Mouse (Mus musculus): ENCODE measurements around the gene Nsun2.

Gene Nsun2

GRCm38 (mm10) chr13:69533405-69534333, at the start of gene Nsun2:
TSS of gene Nsun2 (plus strand) at chr13:69533746.
- no peak for DNase-seq (ENCODE audit: low read depth, low spot score)

GRCm38 (mm10) chr13:69485326-69485725, 48.2 kb upstream of the Nsun2 start:
- no peak for DNase-seq (ENCODE audit: low read depth, low spot score)

- no peak for DNase-seq (ENCODE audit: low read depth, low spot score)
Measured at GRCm38 (mm10) chr13:69485833-69486232, 47.7 kb upstream of the Nsun2 start.

- DNase-seq (ENCODE audit: low read depth, low spot score) = no peak
Measured at GRCm38 (mm10) chr13:69487108-69487507, 46.4 kb upstream of the Nsun2 start.

GRCm38 (mm10) chr13:69487611-69488275, 45.8 kb upstream of the Nsun2 start:
- DNase-seq (ENCODE audit: low read depth, low spot score) = no peak

- DNase-seq (ENCODE audit: low read depth, low spot score) = no peak
Measured at GRCm38 (mm10) chr13:69488565-69489255, 44.8 kb upstream of the Nsun2 start.

- DNase-seq (ENCODE audit: low read depth, low spot score) = no peak
Measured at GRCm38 (mm10) chr13:69489777-69490176, 43.8 kb upstream of the Nsun2 start.

GRCm38 (mm10) chr13:69492876-69493463, 40.6 kb upstream of the Nsun2 start:
- no peak for DNase-seq (ENCODE audit: low read depth, low spot score)

- DNase-seq (ENCODE audit: low read depth, low spot score) = no peak
Measured at GRCm38 (mm10) chr13:69498276-69498675, 35.3 kb upstream of the Nsun2 start.

GRCm38 (mm10) chr13:69502157-69502750, 31.3 kb upstream of the Nsun2 start:
- DNase-seq (ENCODE audit: low read depth, low spot score) = no peak

GRCm38 (mm10) chr13:69502863-69503262, 30.7 kb upstream of the Nsun2 start:
- DNase-seq (ENCODE audit: low read depth, low spot score) = no peak

- DNase-seq (ENCODE audit: low read depth, low spot score) = no peak
Measured at GRCm38 (mm10) chr13:69506341-69507086, 27.0 kb upstream of the Nsun2 start.

GRCm38 (mm10) chr13:69507666-69508065, 25.9 kb upstream of the Nsun2 start:
- no peak for DNase-seq (ENCODE audit: low read depth, low spot score)

GRCm38 (mm10) chr13:69509391-69510244, 23.9 kb upstream of the Nsun2 start:
- DNase-seq (ENCODE audit: low read depth, low spot score) = no peak

GRCm38 (mm10) chr13:69515091-69515490, 18.5 kb upstream of the Nsun2 start:
- no peak for DNase-seq (ENCODE audit: low read depth, low spot score)

- no peak for DNase-seq (ENCODE audit: low read depth, low spot score)
Measured at GRCm38 (mm10) chr13:69517445-69517844, 16.1 kb upstream of the Nsun2 start.

GRCm38 (mm10) chr13:69519137-69519536, 14.4 kb upstream of the Nsun2 start:
- no peak for DNase-seq (ENCODE audit: low read depth, low spot score)

GRCm38 (mm10) chr13:69522161-69522791, 11.3 kb upstream of the Nsun2 start:
- no peak for DNase-seq (ENCODE audit: low read depth, low spot score)

- DNase-seq (ENCODE audit: low read depth, low spot score) = no peak
Measured at GRCm38 (mm10) chr13:69523444-69524157, 9.9 kb upstream of the Nsun2 start.

Data from brain, embryonic 18.5 days (tissue).